Mouse (Mus musculus): Measurements from ENCODE around the gene Ces1a. TPM values are rescaled to one million over a fixed set of nuclear protein-coding genes. Genes with fewer than 3 reads are reported as not detected.

The Ces1a gene
- not detected in 2 replicates for polyA plus RNA-seq (2015; fragmentation: Nextera tagmentation; extraction: Ambion mirVana)

- Histone ChIP-seq H3K4me2 (no peak within 1 kb of the TSS), H3K9ac (no peak within 1 kb of the TSS), H3K9me3 (no peaks in the 10 kb centered on the region), H3K27ac (no peak within 1 kb of the TSS), H3K4me1 (no peaks in the 10 kb centered on the region), H3K27me3 (no peaks in the 10 kb centered on the region), H3K36me3 (no peaks in the 10 kb centered on the region), H3K4me3 (no peak within 1 kb of the TSS)
- 47% methylated on average over 3 of the region's 3 CpGs for WGBS
- ATAC-seq (ENCODE audit: insufficient number of reproducible peaks, low FRiP score, low TSS enrichment, low read depth): no peak
Measured at GRCm38 (mm10) chr8:93048092-93048491, at the start of gene Ces1a. TSS of gene Ces1a (minus strand) at chr8:93048192.

DNA sequence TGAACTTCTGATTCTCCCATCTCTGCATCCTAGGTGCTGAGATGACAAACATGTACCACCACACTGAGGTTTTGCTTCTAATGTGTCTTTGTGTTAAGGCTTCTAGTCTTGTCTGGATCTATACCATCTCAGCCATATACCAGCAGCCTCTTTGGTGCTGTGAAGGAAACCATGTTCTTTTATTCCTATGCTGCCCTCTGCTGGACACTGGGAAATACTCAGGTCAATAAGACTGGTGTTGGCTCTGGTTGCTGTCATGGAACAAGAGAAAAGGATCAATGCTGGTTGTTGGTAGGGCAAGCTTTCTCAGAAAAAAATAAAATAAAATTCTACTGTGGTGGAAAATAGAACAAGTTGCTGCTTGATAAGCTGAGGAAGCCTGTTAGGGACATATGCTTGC, 47.4 kb upstream of the Ces1a start:
- no peaks in the 10 kb centered on the region for H3K27me3 ChIP-seq
- no peak for ATAC-seq (ENCODE audit: insufficient number of reproducible peaks, low FRiP score, low TSS enrichment, low read depth)

GRCm38 (mm10) chr8:93091324-93091723, 43.3 kb upstream of the Ces1a start:
- H3K27me3 ChIP-seq: no peaks in the 10 kb centered on the region
- H3K4me2 ChIP-seq: no peak overlapping the region
- H3K9me3 ChIP-seq: no peaks in the 10 kb centered on the region
- WGBS: 72% methylated on average over 1 of the region's 1 CpGs
- H3K9ac ChIP-seq: no peak overlapping the region
- H3K36me3 ChIP-seq: no peaks in the 10 kb centered on the region
- no peak overlapping the region for H3K27ac ChIP-seq
- no peak overlapping the region for H3K4me3 ChIP-seq
- H3K4me1 ChIP-seq: peaks cover 4% of the 10 kb centered on the region; the same call in 1 of the 2 replicates
- ATAC-seq (ENCODE audit: insufficient number of reproducible peaks, low FRiP score, low TSS enrichment, low read depth): no peak

More for the DNA sequence above, 47.4 kb upstream of the Ces1a start:
- Histone ChIP-seq H3K4me2 (no peak overlapping the region), H3K36me3 (no peaks in the 10 kb centered on the region), H3K27ac (no peak overlapping the region), H3K9ac (no peak overlapping the region), H3K9me3 (no peaks in the 10 kb centered on the region), H3K4me1 (no peaks in the 10 kb centered on the region), H3K4me3 (no peak overlapping the region)

- Histone ChIP-seq H3K4me2 (no peak overlapping the region), H3K4me1 (peaks cover 4% of the 10 kb centered on the region; the same call in 1 of the 2 replicates), H3K36me3 (no peaks in the 10 kb centered on the region), H3K9ac (no peak overlapping the region), H3K27ac (no peak overlapping the region), H3K27me3 (no peaks in the 10 kb centered on the region), H3K9me3 (no peaks in the 10 kb centered on the region), H3K4me3 (no peak overlapping the region)
- 0% methylated on average over 2 of the region's 2 CpGs for WGBS
- no peak for ATAC-seq (ENCODE audit: insufficient number of reproducible peaks, low FRiP score, low TSS enrichment, low read depth)
Measured at GRCm38 (mm10) chr8:93088686-93089122, 40.7 kb upstream of the Ces1a start.

GRCm38 (mm10) chr8:93088193-93088592, 40.2 kb upstream of the Ces1a start:
- peaks cover 4% of the 10 kb centered on the region; the same call in 1 of the 2 replicates for H3K4me1 ChIP-seq
- H3K36me3 ChIP-seq: no peaks in the 10 kb centered on the region
- 17% methylated on average over 6 of the region's 7 CpGs for WGBS
- H3K9me3 ChIP-seq: no peaks in the 10 kb centered on the region
- H3K27me3 ChIP-seq: no peaks in the 10 kb centered on the region
- H3K27ac ChIP-seq: no peak overlapping the region
- no peak overlapping the region for H3K9ac ChIP-seq
- no peak overlapping the region for H3K4me2 ChIP-seq
- H3K4me3 ChIP-seq: no peak overlapping the region
- ATAC-seq (ENCODE audit: insufficient number of reproducible peaks, low FRiP score, low TSS enrichment, low read depth): no peak

GRCm38 (mm10) chr8:93079887-93080286, 31.9 kb upstream of the Ces1a start, which contains the start of gene Ces1b:
TSS of gene Ces1b (minus strand) at chr8:93080017.
- H3K4me2 ChIP-seq: no peak within 1 kb of the TSS
- H3K27ac ChIP-seq: no peak within 1 kb of the TSS
- H3K27me3 ChIP-seq: no peaks in the 10 kb centered on the region
- no peaks in the 10 kb centered on the region for H3K4me1 ChIP-seq
- no peak within 1 kb of the TSS for H3K4me3 ChIP-seq
- no peaks in the 10 kb centered on the region for H3K9me3 ChIP-seq
- ATAC-seq (ENCODE audit: insufficient number of reproducible peaks, low FRiP score, low TSS enrichment, low read depth): no peak
- H3K9ac ChIP-seq: no peak within 1 kb of the TSS
- H3K36me3 ChIP-seq: no peaks in the 10 kb centered on the region
- WGBS: 47% methylated on average over 2 of the region's 2 CpGs

DNA sequence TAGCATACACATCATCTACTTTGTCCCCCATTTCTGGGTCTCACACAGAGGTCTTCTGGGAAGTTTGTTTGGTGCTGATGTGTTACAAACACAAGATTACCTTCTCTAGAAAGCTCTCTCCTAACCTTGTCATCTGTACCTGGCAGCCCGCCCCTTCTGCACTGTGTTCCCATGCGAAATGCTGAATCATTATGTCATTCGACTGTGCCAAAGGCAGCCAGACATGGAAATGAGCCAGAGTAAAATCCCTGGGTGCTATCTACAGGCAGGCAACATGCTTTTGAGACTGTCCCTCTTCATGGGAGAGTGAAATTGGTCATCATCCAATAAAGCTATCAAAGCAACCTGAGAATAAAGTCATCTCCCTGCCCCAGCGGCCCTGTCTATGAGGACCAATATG, 27.3 kb upstream of the Ces1a start:
- Histone ChIP-seq H3K27ac (no peak overlapping the region), H3K4me2 (no peak overlapping the region), H3K36me3 (no peaks in the 10 kb centered on the region), H3K27me3 (no peaks in the 10 kb centered on the region), H3K4me1 (no peaks in the 10 kb centered on the region), H3K9me3 (no peaks in the 10 kb centered on the region), H3K9ac (no peak overlapping the region), H3K4me3 (no peak overlapping the region)
- no peak for ATAC-seq (ENCODE audit: insufficient number of reproducible peaks, low FRiP score, low TSS enrichment, low read depth)
- 84% methylated on average over 4 of the region's 4 CpGs for WGBS

DNA sequence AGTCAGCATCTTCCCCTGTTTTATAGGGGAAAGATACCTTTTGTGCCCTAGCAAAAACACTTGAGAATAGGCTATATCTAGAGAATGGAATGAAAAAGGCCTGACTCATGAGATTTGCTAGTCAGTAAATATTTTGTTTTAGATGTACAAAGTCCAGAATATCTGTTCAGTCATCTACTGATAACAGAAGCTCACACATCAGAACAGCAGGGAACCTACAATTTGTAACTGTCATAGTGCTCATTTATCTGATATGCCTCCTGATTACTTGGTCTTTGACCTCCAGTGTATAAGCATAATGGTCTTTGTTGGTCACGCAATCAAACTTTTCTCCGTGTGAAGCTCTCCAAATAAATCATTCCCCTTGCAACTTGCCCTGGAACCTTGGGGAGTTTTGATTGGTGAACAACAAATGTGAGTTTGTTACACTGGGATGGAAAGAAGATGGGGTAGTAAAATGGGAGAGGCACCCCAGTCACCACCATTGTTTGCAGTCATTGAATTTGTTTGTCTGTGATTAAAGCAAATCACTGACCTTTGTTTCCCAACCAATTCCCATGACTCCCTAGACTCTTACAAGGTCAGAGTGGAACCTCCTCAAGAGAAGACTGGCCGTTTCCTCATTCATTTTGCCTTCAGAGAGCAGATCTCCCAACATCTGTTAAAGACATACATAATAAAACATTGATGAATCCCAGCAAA, 15.6 kb upstream of the Ces1a start:
- Histone ChIP-seq H3K4me3 (no peak overlapping the region), H3K27me3 (no peaks in the 10 kb centered on the region), H3K36me3 (no peaks in the 10 kb centered on the region), H3K9me3 (no peaks in the 10 kb centered on the region), H3K4me1 (no peaks in the 10 kb centered on the region), H3K9ac (no peak overlapping the region), H3K27ac (no peak overlapping the region), H3K4me2 (no peak overlapping the region)
- WGBS: 69% methylated on average over 3 of the region's 3 CpGs
- ATAC-seq (ENCODE audit: insufficient number of reproducible peaks, low FRiP score, low TSS enrichment, low read depth): no peak

DNA sequence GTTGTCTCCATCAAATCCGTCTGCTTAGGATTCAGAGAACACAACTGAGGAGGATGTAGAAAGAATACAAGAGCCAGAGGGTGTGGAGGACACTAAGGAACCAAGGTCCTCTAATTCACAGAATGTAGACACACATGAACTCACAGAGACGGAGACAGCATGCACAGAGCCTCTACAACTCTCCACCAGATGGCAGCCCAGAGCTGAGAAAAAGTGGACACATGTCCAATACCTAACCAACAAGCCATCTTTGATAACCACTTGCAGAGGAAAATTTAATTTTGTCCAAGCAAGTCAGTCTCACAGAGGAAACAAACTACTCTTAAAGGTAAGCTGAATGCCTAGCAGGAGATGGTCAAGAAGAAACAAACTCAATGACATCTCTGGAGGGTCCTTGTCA, 11.2 kb upstream of the Ces1a start:
- Histone ChIP-seq H3K9me3 (no peaks in the 10 kb centered on the region), H3K27me3 (no peaks in the 10 kb centered on the region), H3K36me3 (no peaks in the 10 kb centered on the region), H3K4me3 (no peak overlapping the region), H3K27ac (no peak overlapping the region), H3K4me2 (no peak overlapping the region), H3K4me1 (no peaks in the 10 kb centered on the region), H3K9ac (no peak overlapping the region)
- no peak for ATAC-seq (ENCODE audit: insufficient number of reproducible peaks, low FRiP score, low TSS enrichment, low read depth)
- WGBS: 11% methylated on average over 2 of the region's 2 CpGs

DNA sequence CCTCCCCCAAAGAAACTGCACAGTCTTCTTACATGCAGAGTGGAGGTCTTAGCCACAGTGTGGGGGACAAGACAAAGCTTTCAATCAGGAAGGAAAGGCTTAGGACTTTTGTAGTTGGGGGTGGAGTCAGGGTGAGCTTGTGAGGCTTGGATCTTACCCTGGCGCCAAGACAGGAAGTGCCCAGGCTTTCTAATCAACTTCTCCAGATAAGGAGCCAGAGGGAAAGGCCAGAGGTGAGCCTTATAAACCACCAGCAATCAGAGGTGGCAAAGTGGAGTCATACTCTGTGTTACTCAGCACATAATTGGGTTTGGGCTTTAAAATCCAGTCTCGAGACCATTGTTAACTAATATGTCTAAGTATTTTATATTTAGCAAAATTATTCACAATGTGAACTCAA, 7.2 kb upstream of the Ces1a start:
- Histone ChIP-seq H3K4me3 (no peak overlapping the region), H3K4me2 (no peak overlapping the region), H3K36me3 (no peaks in the 10 kb centered on the region), H3K9ac (no peak overlapping the region), H3K9me3 (no peaks in the 10 kb centered on the region), H3K27me3 (no peaks in the 10 kb centered on the region), H3K27ac (no peak overlapping the region), H3K4me1 (no peaks in the 10 kb centered on the region)
- 44% methylated on average over 2 of the region's 2 CpGs for WGBS
- no peak for ATAC-seq (ENCODE audit: insufficient number of reproducible peaks, low FRiP score, low TSS enrichment, low read depth)

GRCm38 (mm10) chr8:93048510-93049416, 771 bp upstream of the Ces1a start:
- no peak overlapping the region for H3K9ac ChIP-seq
- no peaks in the 10 kb centered on the region for H3K9me3 ChIP-seq
- no peak overlapping the region for H3K4me3 ChIP-seq
- no peak overlapping the region for H3K27ac ChIP-seq
- H3K36me3 ChIP-seq: no peaks in the 10 kb centered on the region
- WGBS: 38% methylated on average over 4 of the region's 4 CpGs
- no peak for ATAC-seq (ENCODE audit: insufficient number of reproducible peaks, low FRiP score, low TSS enrichment, low read depth)
- H3K27me3 ChIP-seq: no peaks in the 10 kb centered on the region
- no peak overlapping the region for H3K4me2 ChIP-seq
- no peaks in the 10 kb centered on the region for H3K4me1 ChIP-seq

- no peak overlapping the region for H3K9ac ChIP-seq
- no peak overlapping the region for H3K4me2 ChIP-seq
- no peaks in the 10 kb centered on the region for H3K36me3 ChIP-seq
- H3K27ac ChIP-seq: no peak overlapping the region
- no peaks in the 10 kb centered on the region for H3K4me1 ChIP-seq
- H3K9me3 ChIP-seq: no peaks in the 10 kb centered on the region
- ATAC-seq (ENCODE audit: insufficient number of reproducible peaks, low FRiP score, low TSS enrichment, low read depth): no peak
- H3K4me3 ChIP-seq: no peak overlapping the region
- 20% methylated on average over 1 of the region's 1 CpGs for WGBS
- H3K27me3 ChIP-seq: no peaks in the 10 kb centered on the region
Measured at GRCm38 (mm10) chr8:93043083-93043482, 4.9 kb downstream of the Ces1a start.

All from limb, embryonic 15.5 days (tissue).